Mouse (Mus musculus): Measurements from ENCODE around the gene Adam1b.

Gene Adam1b

DNA sequence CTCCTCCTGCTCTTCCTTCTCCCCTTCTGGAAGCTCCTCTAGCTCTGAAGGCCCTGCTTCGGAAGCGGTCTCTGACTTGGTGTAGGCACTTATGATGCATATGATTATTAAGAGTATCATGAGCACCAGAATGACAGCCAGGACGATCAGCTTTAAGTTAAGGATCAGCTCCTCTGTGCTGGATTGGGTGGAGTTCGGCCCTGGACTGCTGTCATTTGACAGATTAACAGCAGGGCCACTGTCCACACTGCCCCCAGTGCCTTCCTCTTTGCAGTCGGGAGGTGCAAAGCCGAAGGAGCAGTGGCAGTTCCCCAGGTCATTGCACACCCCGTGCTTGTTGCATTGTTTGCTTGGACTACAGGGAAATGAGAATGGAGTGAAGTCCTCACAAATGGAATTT is 2.5 kb downstream of the Adam1b start:
- DNase-seq (ENCODE audit: low spot score) = no peak

DNA sequence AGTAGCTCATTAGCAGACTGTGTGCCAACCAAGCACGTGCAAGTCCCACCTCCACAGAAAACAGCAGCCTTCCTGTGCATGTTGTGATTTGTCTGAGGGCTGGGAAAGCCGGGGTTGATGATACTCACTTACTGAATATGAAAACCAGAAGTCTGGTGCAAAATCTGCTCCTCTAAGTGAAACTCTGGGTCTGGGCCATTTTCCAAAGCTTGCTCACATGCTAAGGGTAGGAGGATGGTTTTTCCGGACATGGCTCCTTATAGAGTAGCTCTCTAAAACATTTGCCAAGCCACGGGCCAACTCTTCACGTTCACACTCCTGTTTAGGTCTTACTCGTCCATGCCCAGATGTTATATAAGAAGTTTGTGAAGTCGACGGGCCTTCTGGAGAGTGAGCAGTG is 9.9 kb downstream of the Adam1b start:
- DNase-seq (ENCODE audit: low spot score) = no peak

DNA sequence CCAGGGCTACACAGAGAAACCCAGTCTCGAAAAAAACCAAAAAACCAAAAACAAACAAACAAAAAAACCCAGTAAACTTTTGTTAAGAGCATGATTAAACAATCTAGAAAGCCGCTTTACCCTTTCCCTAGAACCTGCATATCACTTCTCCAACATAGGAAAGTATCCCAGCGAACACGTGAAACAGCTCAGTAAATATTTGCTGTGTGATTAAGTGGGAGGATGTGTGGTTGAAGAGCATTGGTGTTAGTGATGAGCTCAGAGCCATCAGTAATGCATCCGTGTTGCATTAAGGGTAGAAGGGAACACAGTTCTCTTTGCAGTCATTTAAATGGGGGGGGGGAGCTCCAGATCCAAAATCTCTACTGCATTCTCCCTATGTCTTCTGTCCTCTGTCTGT is 18.4 kb downstream of the Adam1b start:
- DNase-seq (ENCODE audit: low spot score) = no peak

DNA sequence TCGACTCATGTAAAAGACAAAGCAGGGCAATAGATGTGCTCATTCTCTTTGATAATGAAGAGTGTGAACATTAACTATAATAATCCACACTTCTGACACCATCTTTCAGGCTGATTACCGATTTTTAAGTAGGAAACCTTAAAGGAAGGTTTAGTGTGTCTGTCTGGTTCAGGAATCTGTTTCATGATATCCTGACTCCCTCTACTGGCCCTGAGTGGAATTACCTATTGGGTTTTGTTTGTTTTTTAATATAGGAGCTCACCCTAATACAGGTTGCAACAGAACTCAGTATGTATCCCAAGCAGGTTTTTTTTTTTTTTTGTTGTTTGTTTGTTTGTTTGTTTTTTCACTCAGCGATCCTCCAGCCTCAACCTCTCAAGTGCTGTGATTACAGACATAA is 25.6 kb downstream of the Adam1b start:
- DNase-seq (ENCODE audit: low spot score) = peak; percentile 77

DNA sequence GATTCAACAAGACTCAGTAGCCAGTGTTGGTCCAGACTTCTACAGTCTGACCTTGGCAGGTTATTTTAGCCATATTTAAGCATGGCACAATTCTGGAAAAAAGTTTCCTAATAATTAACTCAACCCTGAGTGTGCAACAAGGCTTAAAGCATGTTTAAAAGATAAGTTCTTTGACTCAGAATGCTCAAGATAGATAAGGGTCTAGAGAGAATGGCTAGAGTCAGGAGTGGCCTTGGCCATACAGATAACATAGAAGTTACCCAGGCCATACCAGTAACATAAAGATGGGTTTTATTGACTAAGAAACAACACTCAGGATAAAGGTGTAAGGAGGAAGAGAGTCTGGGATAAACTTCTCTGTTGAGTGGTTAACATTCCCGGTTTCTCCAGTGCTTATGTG is 27.2 kb downstream of the Adam1b start:
- no peak for DNase-seq (ENCODE audit: low spot score)

DNA sequence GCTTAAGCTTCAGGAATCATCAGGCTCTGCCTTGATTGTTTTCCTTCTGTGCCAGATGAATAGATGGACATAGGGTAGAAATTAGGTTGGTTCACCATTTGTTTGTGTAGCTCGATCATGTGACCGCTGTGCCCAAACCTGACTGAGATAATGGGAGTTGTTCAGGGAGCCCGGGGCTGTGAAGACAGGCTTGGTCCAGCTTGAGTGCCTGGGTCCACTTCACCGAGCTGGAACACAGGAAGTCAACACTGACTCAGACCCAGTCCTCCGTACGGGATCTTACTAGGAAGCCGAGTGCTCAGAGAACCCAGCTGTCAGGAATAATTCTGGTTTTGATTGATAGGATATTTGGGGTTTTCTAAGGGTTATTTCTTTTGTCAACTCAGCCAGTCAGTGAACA is 28.6 kb downstream of the Adam1b start:
- no peak for DNase-seq (ENCODE audit: low spot score)

DNA sequence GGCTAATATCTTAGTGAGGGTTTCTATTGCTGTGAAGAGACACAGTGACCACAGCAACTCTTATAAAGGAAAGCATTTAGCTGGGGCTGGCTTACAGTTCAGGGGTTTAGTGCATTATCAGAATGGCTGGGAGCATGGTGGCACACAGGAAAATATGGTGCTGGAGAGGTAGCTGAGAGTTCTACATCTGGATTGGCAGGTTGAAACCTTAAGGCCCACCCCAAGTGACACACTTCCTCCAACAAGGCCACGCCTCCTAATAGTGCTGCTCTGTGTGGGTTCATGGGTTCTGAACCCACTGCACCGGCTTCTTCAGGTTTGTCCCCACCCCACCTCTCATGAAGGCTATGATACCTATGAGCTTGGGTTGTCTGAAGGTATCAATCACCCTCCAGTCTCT is 30.8 kb downstream of the Adam1b start:
- no peak for DNase-seq (ENCODE audit: low spot score)

DNA sequence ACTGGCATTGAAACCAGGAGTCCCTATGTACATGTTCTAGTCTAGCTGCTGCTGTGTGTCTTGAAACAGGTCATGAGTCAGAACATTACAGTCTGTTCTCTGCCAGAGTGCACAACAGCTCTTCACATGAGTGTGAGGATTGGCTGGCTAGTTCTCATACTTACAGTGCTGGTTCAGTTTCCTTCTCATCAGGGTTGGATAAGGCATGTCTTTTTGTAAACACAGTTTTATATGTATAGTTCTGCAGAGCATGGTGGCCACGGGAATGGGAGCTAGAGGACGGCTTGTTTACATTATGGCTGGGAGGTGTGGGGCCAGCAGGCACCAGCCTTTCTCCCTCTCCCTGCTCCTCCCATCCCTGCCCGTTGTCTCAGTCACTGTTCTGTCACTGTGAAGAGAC is 33.7 kb downstream of the Adam1b start:
- DNase-seq (ENCODE audit: low spot score) = no peak

DNA sequence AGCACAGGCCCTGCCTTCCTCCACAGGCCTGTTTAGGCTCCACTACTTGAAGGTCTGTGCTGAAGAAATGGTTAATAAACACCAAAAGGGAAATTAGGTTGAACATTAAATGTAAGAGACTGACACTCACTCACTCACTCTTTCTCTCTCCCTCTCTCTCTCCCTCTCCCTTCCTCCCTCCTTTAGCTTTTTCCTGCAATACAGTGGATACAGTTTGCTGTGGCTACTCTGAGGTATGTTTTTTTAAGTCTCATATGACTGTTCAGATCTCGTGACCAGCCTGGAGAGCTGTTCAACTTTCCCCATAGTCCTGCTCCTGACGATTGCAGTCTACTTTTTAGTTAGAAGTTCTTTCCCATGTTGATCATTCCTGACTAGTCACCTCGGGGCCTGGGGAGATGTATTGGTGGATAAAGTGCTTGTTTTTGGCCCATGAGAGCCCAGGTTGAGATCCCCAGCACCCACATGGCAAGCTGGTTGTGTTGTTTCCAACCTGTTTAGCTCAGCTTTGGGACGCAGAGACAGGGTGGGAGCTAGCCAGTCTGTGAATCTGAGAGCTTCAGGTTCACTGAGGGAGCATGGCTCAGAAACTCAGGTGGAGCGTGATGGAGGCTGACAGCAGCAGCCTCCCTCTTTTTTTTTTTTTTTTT is 39.5 kb downstream of the Adam1b start:
- no peak for DNase-seq (ENCODE audit: low spot score)

DNA sequence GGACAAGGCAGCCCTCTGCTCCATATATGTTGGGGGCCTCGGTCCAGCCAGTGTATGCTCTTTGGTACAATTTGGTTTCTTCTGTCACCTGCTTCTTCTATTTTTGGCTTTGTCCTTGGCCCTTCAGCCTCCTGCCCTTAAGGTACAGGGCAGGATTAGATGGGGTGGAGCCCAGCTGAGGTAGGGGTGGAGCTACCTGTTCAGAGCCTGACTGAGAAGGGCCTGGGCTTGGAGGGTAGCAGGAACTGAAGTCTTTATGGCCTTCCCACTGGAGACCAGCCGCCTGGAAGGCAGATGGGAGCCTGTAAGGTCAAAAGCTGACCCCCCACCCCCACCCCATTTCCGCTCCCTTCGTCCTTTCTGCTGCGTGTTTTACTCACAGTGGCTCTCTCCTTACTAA is 40.3 kb downstream of the Adam1b start:
- no peak for DNase-seq (ENCODE audit: low spot score)

DNA sequence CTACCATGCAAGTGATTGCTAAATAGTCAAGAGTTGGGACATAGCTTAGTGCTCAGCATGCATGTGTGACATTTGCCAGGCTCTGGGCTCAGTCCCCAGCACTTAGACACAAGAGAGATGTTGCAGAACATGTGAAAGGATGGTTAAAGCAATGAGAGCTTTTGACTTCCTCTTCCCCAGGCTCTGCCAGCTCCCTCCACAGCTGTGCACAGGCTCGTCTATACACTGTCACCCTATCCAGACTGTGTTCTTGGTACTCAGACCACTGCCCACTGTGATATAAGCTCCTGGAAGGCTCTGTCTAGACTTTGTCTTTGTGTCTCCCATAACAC is 41.1 kb downstream of the Adam1b start:
- DNase-seq (ENCODE audit: low spot score) = no peak

DNA sequence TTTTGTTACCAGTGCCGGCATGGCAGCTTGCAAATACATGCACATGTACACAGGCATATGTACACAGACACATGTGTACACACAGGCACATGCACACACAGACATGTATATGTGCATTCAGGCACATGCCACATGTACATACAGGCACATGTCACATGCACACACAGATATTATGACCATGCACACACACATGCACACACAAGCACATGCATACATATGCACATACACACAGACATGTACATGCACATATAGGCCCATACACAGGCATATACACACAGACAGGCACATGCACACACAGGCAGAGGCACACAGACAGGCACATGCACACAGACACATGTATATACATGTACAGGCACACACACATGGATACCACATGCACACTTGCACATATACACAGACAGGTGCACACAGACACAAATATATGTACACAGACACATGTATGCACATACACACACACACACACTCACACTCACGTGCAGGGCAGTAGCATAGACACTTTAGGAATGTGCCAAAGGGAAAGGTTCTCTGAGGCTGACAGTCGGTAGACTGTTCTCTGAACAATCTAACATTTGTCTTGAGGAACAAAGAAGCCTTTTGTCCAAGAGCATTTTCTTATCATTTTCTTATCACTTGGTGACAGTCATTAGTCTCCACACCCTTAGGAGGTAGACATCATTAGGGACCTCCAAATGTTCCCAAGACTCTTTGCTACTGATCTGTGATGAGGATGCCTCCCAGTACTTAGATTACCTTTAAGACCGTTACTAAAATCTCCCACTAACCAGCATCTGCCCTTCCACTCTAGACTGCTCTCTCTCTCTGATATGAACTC is 41.7 kb downstream of the Adam1b start:
- no peak for DNase-seq (ENCODE audit: low spot score)

DNA sequence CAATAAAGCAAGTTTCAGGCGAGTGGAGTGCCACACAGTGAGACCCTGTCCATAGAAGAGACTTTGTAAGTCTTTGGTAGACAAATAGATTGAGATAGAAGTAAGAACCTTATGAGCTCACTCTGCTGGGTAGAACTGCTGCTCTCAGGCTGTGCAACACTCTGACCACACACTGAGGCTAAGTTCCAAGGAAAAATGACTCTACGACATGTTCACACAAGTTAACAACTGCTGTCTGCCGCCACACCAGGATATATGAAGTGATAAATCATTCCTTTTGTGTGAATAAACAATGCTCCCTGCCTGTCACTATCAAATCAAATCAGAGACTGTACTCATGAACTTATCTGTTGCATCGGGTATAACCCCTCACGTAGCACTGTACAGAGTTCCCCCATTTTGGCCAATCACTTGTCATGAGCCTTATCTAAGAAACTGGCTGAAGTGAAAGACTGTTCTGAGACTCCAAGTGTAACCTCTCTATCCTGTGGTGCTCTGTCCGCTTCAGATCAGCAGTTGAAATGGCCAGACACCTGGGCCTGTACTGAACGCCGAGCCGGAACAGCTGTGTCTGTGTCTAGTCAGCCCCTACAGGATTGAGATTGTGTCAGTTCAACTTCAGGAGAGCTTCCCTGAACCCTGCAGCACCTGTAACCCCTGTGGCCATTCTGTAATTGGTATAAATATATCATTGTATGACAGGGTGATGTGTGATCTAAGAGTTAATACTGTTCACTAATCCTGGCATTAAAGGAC is 47.5 kb downstream of the Adam1b start:
- DNase-seq (ENCODE audit: low spot score) = no peak

DNA sequence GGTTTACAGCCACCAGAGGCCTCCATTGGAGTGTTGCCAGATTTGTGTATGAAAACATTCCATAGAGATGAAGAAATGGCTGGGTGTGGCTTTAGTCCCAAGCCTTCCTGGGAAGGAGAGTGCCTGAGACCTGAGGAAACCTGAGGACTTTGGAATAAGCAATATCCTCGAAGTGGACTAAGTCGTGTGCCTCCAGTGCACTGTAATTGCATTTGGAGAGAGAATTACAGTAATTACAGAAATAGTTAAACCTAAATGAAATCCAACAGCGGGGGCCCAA is 48.8 kb downstream of the Adam1b start:
- DNase-seq (ENCODE audit: low spot score) = no peak

DNA sequence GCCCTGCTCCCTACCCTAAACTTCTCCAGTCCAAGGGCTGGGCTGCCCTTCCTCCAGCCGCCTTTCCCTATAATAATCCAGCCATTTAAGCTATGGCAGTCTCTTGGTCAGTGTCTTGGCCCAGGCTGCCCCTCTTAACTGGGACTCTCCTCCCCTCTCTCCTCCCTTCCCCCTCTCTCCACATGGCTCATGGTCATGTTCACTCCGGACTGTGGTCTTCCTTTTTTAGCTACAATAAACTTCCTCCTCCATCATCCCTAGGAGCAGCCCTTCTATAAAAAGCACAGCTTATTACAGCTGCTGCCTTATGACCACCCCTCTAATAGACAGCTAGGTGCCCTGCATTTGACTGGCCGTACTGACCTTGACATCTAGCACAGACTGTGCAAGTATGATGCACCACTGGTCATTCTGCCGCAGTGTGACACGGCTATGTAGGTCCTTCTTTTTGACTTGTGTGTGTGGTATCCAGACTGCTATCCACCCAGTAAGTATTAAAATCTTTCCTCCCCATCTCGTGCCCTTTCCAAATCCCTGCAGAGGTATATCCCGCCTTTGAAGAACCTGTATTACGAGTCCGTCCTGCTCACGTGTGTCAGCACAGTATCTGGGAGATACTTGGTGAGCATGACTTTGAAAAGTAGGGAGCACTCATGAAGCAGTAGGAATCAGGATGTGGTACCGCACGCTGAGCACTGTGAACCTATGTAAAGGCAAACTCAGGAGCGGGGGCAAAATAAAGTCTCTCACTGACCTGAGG is 49.3 kb downstream of the Adam1b start:
- DNase-seq (ENCODE audit: low spot score) = no peak

DNA sequence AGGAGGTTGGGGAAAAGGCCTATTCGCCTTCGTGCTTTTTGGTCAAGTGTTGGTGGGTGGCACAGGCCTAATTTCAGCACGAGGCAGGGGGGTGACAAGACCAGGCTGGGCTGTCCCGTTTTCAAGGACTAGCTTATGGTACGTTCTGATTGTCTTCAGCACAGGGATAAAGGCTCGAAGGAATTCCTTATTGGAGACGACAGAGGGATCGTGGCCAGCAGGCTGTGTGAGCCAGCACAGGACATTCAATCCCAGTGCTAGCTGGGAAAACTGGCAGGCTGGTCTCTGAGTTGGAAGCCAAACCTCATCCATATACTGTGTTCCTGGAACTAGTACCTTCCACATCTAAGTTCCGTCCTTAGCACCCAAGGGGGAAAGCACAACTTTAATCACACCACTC is 50.3 kb downstream of the Adam1b start:
- DNase-seq (ENCODE audit: low spot score) = no peak

DNA sequence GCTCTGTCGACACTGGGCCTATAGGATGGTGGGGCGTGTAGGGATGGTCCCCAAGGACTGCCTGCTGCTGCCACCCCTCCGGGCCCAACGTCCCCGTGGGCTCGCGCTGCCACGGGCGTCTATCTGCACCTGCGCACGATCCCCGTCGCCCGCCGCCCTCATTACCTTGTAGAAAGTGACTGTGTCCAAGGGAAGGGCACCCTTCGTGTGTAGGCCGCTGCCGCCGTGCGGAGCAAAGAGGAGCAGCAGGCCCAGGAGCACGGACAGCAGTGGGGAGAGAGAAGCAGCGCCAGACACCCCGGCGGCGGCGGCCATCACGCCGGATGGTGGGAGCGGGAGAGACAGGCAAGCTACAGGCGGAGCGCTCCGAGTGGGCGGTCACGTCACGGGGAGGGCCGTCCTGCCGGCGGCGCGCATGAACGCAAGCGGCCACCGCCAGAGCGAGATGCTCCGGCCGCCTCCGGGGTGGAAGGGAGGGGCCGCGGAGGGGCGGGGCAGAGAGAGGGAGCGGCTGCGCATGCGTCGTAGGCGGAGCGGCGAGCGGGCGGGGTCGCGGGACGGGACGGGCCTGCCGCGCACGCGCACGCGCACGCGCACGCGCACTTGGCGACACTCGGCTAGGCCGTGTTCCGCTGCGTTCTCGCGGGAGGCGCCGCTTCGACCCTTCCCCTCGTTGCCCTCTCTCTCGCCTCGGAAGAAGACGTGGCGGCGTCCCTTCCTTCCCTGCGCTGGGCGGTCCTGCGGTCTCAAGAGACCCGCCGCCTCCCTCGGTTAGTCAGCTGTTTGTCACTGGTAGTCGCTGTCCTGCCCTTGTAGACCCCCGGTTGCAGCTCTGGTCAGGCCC is 51.0 kb downstream of the Adam1b start, which contains the start of gene Erp29:
Erp29 (minus strand) TSS at position 481 of the 844 bp plus-strand sequence.
- DNase-seq (ENCODE audit: low spot score) = peak; percentile 99

DNA sequence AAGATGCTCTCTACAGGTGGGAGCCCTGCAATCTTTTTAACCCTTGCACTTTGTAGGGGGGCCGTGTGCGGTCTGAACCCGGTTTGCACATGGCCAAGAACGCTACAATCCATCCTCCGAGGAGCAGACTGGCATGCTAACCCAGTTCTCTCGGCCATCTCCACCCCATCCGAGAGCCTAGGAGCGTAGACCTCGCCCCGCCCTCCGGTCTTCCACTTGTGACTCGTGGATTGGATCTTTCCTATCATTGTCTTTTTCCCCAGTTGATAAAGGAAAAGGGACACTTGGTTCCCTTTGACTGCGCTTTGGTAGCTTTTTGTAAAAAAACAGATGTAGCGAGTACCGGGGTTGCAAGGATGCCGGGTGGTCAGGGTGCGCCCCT is 51.6 kb downstream of the Adam1b start, which contains the start of gene Tmem116:
Tmem116 (plus strand) TSS at position 250 of the 382 bp plus-strand sequence.
- peak; percentile 73 for DNase-seq (ENCODE audit: low spot score)

DNA sequence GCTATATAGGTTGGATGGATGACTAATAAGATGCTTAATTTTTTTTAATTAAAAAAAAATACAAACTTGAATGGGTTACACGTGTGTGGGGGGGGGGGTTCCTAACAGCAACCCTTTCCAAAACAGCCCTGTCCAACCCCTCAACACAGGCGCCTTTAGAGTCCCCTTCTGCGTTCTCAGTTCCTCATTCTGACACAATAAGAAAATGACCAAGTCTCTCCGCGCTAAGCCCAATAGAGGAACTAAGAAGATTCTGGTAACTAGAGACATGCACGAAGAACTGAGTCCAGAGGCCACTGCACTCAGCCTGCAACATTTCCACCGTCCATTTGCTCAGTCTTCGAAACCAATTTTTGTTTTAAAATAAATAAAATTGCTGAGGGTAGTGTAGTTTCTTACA is 52.0 kb downstream of the Adam1b start:
- DNase-seq (ENCODE audit: low spot score) = no peak

DNA sequence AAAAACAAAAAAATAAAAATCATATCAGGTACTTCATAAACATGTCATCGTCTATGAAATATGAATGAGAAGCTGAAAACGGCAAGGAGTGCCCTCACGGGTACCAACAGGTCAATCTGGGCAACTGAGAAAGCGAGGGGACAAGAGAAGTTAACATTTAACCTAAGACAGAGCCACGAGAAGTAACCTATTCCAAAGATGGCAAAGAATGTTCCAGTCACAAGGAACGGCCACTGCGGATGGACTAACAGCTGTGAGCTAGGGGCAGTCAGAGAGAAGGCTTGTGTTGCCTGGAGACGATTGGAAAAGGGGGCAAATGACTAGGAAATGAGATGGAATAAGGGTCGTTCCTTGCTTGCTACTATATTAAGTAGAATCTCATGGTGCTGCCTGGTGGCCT is 52.8 kb downstream of the Adam1b start:
- DNase-seq (ENCODE audit: low spot score) = no peak
